Mouse (Mus musculus) ovary, adult 18-20 months (tissue): ENCODE measurements at regions not wholly inside any gene's neighbourhood (a gene's known extent, or its start where the extent isn't known, plus 50 kb on each side); places are given as distances from the start of the nearest gene placed in this dataset.

ENCODE experiments used
- DNase-seq: peaks from one replicate; pipeline ENCODE4 v3.0.0; 2022; ENCODE audit warnings: low spot score, mixed read lengths

GRCm38 (mm10) chr15:59138393-59139107, 249.5 kb downstream of the Gm49356 start:
- DNase-seq, result no peak

DNA sequence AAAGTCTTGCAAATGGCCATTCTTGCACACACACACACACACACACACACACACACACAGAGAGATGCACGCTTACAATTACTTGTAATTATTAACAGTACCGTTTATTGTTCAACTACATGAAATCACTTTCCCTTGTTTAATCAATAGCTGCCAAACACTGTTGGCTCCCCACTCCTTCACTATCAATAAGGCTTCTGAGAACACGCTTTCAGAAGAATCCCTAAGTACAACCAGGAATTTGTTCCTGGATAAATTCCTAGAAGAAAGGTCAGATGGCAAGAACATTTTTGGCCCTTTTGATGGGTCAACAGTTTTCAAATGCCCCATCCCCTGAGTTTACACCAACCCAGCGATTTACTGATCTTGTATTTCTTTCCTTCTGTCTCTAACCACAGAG, 252.5 kb downstream of the Gm49356 start:
- DNase-seq, result no peak

DNA sequence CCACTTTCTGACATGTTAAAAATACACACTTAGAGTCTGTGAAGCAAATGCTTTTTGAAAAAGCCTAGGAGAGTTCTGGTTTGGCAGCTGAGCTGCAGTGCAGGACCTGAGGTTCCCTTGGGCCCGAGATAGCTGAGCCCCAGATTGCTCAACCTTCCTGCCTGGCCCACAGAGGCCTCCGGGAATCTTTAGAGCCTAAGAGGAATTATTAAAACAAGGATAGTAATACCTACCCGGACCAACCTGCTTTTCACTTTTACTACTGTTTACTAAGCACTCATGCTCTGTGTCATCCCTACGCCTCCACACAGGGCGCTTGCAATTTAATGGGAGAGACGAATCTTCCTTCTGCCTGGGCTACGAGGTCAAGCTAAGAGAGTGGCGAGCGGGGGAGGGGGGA, 253.4 kb downstream of the Gm49356 start:
- no peak for DNase-seq

- no peak for DNase-seq
These were observed 254.8 kb downstream of the Gm49356 start for GRCm38 (mm10) chr15:59143891-59144290.

GRCm38 (mm10) chr15:59145679-59146078, 256.6 kb downstream of the Gm49356 start:
- no peak for DNase-seq

DNA sequence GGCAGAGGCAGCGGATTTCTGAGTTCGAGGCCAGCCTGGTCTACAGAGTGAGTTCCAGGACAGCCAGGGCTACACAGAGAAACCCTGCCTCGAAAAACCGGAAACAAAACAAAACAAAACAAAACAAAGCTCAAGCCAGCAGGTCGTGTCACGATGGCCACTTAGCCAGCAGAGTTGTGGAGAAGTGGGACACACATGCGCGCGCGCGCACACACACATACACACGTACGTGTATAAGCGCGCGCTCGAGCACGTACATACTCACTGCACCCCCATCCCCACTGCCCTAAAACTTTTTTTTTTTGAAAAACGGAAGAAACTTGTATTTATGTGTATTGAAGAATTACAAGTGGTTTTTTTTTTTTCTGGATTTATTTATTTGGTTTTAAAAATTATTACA, 257.0 kb downstream of the Gm49356 start:
- DNase-seq, result no peak

GRCm38 (mm10) chr15:59146586-59147085, 257.5 kb downstream of the Gm49356 start:
- no peak for DNase-seq

DNA sequence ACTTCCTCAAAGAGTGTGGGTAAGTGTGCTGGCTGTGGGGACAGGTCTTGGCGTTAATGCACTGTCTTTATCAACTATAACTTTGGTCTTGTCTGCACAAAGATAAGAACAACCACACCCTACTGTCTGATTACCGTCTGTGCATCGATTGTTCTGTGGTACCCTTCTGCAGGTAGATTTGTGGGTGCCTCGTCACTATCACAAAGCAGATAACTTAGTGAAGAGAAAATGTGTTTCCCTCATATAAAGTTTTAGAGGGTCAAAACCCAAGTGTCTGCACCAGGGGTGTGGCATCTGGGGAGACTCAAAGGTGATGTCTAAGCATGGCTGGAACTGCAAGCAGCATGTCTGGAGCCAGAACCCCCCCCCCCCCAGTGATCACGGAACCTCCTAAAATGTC, 259.4 kb downstream of the Gm49356 start:
- no peak for DNase-seq

DNA sequence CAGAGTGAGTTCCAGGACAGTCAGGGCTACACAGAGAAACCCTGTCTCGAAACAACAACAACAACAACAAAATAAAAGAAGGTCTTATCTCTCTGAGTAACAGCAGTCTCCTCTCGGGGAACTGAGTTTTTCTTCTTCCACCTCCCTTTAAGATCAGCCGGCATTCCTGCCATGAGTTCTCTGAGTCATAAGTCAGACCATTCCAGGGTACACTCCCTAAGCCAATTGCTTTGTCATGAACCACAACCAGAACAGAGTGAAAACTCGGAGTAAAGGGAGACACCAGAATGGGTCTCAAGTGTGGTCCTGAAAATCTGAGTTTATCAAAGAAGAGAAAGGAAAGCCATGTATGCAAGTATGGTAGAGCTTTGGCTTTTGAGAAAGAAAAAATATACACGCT, 262.4 kb downstream of the Gm49356 start:
- no peak for DNase-seq

DNA sequence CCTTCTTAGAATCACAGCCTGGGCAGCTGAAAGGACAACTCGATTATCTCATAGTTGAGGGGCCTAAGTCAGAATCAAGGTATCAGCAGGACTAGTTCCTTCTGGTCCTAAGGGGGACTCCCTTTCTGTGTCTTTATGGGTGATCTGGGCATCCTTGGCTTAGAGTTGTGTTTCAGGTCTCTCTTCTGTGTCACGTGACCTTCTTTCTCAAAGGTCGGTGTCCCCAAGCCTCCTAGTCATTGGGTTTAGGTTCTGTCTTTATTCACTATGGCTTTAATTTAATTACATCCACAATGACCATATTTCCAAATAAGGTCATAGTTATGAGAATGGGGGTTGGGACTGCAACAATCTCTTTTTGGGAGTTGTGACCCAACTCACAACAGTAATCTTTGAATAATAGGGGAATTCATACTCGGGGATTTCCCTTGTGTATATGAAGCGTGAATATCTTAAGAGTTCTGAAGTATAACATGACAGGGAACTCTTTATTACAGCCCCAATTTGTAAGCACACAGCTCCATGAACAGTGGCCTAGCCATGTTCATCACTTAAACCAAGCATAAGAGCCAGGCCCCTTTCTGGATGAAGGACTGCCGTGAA, 263.8 kb downstream of the Gm49356 start:
- no peak for DNase-seq

DNA sequence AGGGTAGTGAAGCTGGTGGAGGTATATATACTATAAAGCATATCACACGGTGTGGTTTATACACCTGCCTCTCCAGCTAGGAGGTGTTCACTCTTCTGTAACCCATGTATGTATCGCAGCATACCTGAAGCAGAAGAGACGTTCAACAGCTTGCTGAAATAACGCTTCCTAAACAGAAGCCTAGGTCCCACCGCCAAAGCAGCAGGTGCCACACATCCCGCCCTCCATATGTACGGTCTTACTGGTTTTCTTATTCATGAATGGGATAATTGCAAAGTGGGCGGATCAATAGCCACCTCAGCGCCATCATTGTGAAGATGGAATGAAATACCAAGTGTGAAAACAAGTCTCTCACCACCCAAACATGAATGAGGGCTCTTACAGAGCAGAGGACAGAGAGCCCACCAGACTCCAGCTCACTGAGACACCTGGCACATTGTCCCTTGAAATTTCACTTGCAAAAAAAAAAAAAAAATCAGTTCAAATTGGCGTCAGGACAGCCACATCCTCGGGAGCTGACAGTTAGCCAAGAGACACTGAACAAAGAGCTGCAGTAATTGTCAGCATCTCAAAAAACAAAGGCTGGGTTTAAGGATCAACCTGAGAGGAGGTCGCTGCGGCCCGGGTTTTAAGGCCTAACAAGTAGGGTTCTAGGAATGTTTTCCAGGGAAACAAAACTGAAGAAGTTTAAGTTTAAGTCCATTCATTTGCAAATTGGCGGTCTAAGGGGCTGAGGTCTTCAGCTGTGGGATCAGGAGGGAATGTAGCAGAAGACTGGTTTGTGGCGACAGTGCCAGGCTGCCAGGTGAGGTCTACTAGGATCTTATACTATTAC, 264.5 kb downstream of the Gm49356 start:
- no peak for DNase-seq

- no peak for DNase-seq
These were observed 265.6 kb downstream of the Gm49356 start for GRCm38 (mm10) chr15:59154407-59155288.

DNA sequence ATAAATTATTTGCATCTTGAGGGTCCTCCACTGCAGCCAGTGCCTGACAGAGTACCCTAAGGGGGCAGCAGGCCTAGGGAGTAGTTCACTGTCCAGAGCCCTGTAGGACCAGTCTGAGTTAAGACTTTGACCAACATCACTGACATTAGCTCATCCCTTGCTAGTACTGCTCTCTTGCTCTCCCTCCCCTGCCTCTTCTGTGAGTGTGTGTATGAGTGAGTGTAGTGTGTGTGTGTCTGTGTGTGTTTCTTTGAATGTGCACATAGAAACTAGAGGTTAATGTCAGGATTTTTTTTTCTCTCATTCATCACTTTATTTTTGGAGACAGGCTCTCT, 266.2 kb downstream of the Gm49356 start:
- no peak for DNase-seq

DNA sequence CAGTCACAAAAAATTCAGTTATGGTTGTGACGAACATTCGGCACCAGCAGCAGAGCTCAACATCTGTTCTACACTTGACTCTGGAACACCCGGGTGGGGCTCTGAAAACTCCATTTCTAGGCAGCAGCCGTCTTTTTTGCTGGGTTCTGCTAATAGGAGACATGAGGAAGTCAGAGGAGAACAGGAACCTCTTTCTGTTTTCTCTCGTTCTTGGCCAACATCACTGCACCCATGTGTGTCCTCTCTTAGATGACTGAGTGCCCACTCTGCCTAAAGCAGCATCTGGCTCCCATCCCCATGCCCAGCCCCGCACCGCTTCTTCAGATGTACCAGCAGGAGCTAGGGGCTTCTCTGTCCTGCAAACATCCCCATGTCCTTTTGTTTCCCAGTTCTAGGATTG, 267.2 kb downstream of the Gm49356 start:
- no peak for DNase-seq

DNA sequence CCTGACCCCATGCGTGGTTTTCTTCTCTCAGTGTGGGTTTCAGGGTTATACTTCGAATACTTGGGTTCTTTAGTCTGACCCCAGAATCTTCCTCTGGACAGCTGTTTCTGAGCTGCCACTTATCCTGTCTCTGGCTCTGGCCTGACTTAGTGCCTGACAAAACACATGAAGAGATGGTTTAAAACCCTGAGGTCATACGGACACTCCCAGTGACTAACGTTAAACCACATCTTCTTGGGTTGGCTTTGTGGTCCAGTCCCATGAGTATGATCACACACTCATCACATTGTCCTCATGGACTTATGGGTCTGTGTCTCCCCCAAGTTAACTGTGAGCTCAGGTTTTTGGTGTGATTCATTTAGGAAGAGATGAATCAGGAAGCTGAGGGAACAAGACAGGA, 269.7 kb downstream of the Gm49356 start:
- DNase-seq, result no peak

DNA sequence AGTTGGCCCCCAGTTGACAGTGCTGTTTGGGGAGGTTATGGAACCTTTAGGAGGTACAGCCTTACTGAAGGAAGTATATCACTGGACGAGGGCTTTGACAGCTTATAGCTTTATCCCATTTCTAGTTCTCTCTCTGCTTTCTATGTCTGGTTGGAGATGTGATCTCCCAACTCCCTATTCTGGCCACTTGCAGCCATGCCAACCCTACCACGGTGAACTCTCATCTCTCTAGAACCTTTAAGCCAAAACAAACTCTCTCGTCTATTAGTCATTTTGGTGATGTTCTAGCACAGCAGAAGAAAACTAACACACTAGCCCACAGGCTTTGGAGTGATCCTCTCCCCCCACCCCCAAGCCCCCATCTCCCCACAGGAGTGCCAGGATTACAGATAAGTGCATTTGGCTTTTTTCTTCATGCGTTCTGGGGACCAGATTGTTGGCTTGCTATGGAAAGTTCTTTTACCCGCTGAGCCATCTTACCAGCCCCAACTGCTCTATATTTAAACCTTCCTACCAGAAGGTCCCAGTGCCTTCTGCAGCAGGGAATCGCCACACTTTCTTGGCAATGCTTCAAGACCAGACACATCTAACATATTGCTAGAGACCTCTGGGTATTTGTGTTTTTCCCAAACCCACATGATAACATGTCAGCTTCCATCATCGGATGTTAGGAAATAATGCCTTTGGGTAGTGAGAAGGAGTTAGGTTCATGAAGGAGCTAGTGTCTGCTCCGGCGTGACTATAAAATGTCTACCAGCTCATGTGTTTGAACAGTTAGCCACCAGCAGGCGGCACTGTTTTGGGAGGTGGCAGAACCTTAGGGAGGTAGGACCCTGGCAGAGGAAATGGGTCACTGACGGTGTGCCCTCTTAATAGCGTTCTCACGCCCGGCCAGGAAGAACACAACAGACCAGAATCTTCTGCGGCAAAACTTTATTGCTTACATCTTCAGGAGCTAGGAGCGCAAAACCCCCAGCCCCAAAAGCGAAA, 272.1 kb downstream of the Gm49356 start:
- no peak for DNase-seq

- no peak for DNase-seq
These were observed 279.0 kb downstream of the Gm49356 start for GRCm38 (mm10) chr15:59167937-59168659.

DNA sequence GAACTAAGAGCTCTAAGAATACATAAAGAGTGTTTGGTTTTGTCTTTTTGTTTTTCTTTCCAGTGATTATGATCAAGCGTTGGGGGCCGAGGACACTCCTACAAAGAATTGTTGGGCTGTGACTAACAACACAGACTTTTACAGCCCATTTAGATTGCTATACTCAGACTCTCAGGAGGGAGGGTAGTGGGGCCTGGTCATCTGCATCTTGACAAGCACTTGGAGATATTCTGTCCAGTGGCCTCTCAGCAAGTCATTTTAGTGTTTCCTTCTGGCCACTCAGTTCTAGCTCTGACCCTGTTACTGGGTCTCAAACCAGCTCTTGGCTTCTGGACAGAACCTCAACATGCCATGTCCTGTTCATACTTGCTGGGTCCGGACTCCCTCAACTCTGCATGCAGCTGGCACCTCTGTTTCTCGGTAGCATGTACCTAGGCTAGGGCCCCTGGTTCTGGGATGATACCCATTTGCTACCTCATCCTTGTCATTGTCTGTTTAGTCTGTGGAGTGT, 279.6 kb downstream of the Gm49356 start:
- DNase-seq, result no peak

DNA sequence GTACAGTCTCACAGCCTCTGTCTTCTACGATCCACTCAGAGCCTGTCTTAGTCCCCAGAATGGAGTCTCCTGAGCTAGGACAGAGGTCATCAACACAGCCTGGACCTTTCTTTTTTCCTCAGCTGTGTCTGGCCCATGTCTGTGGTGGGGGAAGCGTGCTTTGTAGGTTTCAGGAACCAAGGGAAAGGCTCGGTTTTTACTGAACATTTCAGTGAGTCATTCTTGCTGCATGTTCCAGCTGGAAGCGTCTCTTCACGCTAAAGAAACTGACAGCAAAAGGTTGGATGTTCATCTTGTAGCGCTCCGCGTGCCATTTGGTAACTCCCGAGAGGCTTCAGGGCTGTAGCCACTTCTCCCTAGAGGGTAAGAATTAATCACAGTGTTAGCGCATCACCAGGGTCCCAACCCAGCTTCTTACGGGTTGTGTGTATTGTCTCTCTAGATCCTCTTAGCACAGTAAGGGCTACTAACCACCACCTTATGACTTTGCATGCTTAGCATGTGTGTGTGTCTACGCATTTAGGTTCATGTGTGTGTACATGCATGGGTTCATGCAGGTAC, 280.2 kb downstream of the Gm49356 start:
- DNase-seq, result no peak

- DNase-seq, result no peak
These were observed 280.7 kb downstream of the Gm49356 start for GRCm38 (mm10) chr15:59169831-59170230.
